Mouse (Mus musculus): ENCODE data around the gene Srl.

- no peak for TF ChIP-seq CTCF (IDR thresholded peaks at IDR 0.05; ENCODE audit: borderline replicate concordance, control insufficient read depth, extremely low read depth, insufficient read depth, low read length, poor library complexity)
- TF ChIP-seq POLR2A (IDR thresholded peaks at IDR 0.05; ENCODE audit: control insufficient read depth, extremely low read depth, insufficient read depth, low read length, poor library complexity) = no peak
These were observed 42.8 kb upstream of the Srl start for GRCm38 (mm10) chr16:4584438-4584837.
